Mouse (Mus musculus) heart, embryonic 16.5 days (tissue): ENCODE results near the gene Cacng4. TPM values are rescaled to one million over a fixed set of nuclear protein-coding genes. Genes with fewer than 3 reads are reported as not detected.

ENCODE experiments used
- ATAC-seq: fragments of 200-750 bp; cut with Nextera tagmentation; replicated peaks from 2 replicates; pipeline ENCODE4 v1.8.0; 2017; ENCODE audit warnings: moderate number of reproducible peaks; ENCODE audit not compliant: insufficient read depth, low FRiP score; ENCODE audit errors: extremely low read depth
- H3K27ac ChIP-seq: fragments of 300-500 bp; sonication (generic); 2 replicates; pipeline ENCODE4 v1.5.1; 2014; ENCODE audit warnings: mild to moderate bottlenecking, low read length, control low read depth, moderate library complexity
- H3K27me3 ChIP-seq: fragments of 300-500 bp; sonication (generic); 2 replicates; pipeline ENCODE4 v1.6.1; 2014; ENCODE audit warnings: low read length, mixed read lengths; ENCODE audit not compliant: control insufficient read depth, insufficient read depth
- H3K36me3 ChIP-seq: fragments of 300-500 bp; sonication (generic); 2 replicates; pipeline ENCODE4 v1.6.1; 2014; ENCODE audit not compliant: control insufficient read depth, insufficient read depth
- H3K4me1 ChIP-seq: fragments of 300-500 bp; sonication (generic); 2 replicates; pipeline ENCODE4 v1.6.1; 2014; ENCODE audit warnings: low read length, mixed read lengths; ENCODE audit not compliant: control insufficient read depth, insufficient read depth
- H3K4me2 ChIP-seq: fragments of 300-500 bp; sonication (generic); 2 replicates; pipeline ENCODE4 v1.6.1; 2014; ENCODE audit warnings: low read depth, mild to moderate bottlenecking, control low read depth, low read length
- H3K4me3 ChIP-seq: fragments of 300-500 bp; sonication (generic); 2 replicates; pipeline ENCODE4 v1.5.1; 2014; ENCODE audit warnings: mild to moderate bottlenecking, control low read depth, low read length
- H3K9ac ChIP-seq: fragments of 300-500 bp; sonication (generic); 2 replicates; pipeline ENCODE4 v1.6.1; 2014; ENCODE audit warnings: low read length, control low read depth
- H3K9me3 ChIP-seq: fragments of 300-500 bp; sonication (generic); replicated peaks from 2 replicates; pipeline ENCODE4 v1.6.1; 2016; ENCODE audit warnings: low read length; ENCODE audit not compliant: control insufficient read depth
- WGBS: fragments of 180-500 bp; shearing (Covaris S2); extraction: QIAGEN DNeasy Blood & Tissue Kit; methylation state at CpG from one replicate; pipeline ENCODE4 v1.1.7; 2014; 5-methylcytosine and 5-hydroxymethylcytosine counted together
- polyA plus RNA-seq: library from polyadenylated mRNA; unstranded; fragments of >200 nt; fragmentation: Nextera tagmentation; extraction: Ambion mirVana; gene quantifications from 2 replicates; pipeline ENCODE4 v1.2.1, GENCODE M21; 2015

Cacng4 gene
- polyA plus RNA-seq, 1 experiment from 2014 or later = 0.32 TPM

DNA sequence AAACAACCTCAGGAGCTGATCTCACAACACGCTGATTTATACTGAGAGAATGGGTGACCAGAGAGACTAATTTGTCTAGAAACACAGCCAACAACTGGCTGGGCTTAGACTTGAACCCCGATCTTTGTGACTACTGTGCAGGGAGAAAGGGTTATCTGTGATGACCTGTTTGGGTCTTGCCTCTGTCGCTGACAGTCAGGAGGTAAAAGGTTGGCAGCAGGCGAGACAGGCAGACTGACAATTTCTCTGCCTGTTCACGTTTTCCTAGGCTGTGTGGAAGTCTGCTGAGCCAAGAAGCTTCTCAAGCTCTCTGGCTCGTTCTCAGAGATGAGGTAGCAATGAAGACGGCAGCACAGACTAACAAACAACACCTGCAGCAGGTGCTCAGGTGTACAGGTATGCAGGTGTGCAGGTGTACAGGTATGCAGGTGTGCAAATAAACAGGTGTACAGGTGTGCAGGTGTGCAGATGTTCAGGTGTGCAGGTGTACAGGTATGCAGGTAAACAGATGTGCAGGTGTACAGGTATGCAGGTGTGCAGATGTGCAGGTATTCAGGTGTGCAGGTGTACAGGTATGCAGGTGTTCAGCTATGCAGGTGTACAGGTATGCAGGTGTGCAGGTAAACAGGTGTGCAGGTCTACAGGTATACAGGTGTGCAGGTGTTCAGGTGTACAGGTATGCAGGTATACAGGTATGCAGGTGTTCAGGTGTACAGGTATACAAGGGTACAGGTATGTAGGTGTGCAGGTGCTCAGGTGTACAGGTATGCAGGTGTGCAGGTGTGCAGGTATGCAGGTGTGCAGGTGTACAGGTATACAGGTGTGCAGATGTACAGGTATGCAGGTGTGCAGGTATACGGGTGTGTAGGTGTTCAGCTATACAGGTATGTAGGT, 10.2 kb downstream of the Cacng4 start:
- Histone ChIP-seq H3K27ac (no peak overlapping the region), H3K36me3 (no peaks in the 10 kb centered on the region), H3K4me3 (no peak overlapping the region), H3K4me1 (no peaks in the 10 kb centered on the region), H3K27me3 (no peaks in the 10 kb centered on the region), H3K4me2 (no peak overlapping the region), H3K9ac (no peak overlapping the region), H3K9me3 (no peaks in the 10 kb centered on the region)
- no peak for ATAC-seq
- WGBS = 75% methylated on average over 8 of the region's 8 CpGs

GRCm38 (mm10) chr11:107782591-107782990, 11.8 kb downstream of the Cacng4 start:
- no peaks in the 10 kb centered on the region for H3K4me1 ChIP-seq
- H3K27ac ChIP-seq = no peak overlapping the region
- no peak overlapping the region for H3K4me2 ChIP-seq
- no peak overlapping the region for H3K9ac ChIP-seq
- H3K36me3 ChIP-seq = no peaks in the 10 kb centered on the region
- no peaks in the 10 kb centered on the region for H3K27me3 ChIP-seq
- no peaks in the 10 kb centered on the region for H3K9me3 ChIP-seq
- H3K4me3 ChIP-seq = no peak overlapping the region
- ATAC-seq = no peak; the same call in 1 of the 2 replicates
- WGBS = 32% methylated on average over 5 of the region's 5 CpGs

GRCm38 (mm10) chr11:107778859-107779258, 15.5 kb downstream of the Cacng4 start:
- H3K36me3 ChIP-seq = no peaks in the 10 kb centered on the region

GRCm38 (mm10) chr11:107777487-107777886, 16.9 kb downstream of the Cacng4 start:
- 62% methylated on average over 12 of the region's 12 CpGs for WGBS
- H3K4me2 ChIP-seq = no peak overlapping the region
- H3K27me3 ChIP-seq = no peaks in the 10 kb centered on the region; the same call in 1 of the 2 replicates
- H3K9me3 ChIP-seq = no peaks in the 10 kb centered on the region
- no peak overlapping the region for H3K9ac ChIP-seq
- H3K27ac ChIP-seq = no peak overlapping the region
- no peak for ATAC-seq
- H3K4me1 ChIP-seq = no peaks in the 10 kb centered on the region
- no peaks in the 10 kb centered on the region for H3K36me3 ChIP-seq
- H3K4me3 ChIP-seq = no peak overlapping the region

More at GRCm38 (mm10) chr11:107778859-107779258, 15.5 kb downstream of the Cacng4 start:
- WGBS = 76% methylated on average over 9 of the region's 9 CpGs
- Histone ChIP-seq H3K9me3 (no peaks in the 10 kb centered on the region), H3K9ac (no peak overlapping the region), H3K27ac (no peak overlapping the region), H3K4me1 (no peaks in the 10 kb centered on the region), H3K4me3 (no peak overlapping the region), H3K27me3 (no peaks in the 10 kb centered on the region; the same call in 1 of the 2 replicates), H3K4me2 (no peak overlapping the region)
- no peak for ATAC-seq

GRCm38 (mm10) chr11:107773312-107773711, 21.0 kb downstream of the Cacng4 start:
- H3K27ac ChIP-seq = no peak overlapping the region
- no peaks in the 10 kb centered on the region; the same call in 1 of the 2 replicates for H3K27me3 ChIP-seq
- no peaks in the 10 kb centered on the region for H3K9me3 ChIP-seq
- no peak overlapping the region for H3K4me3 ChIP-seq
- no peak for ATAC-seq
- no peak overlapping the region for H3K9ac ChIP-seq
- no peak overlapping the region for H3K4me2 ChIP-seq
- H3K36me3 ChIP-seq = no peaks in the 10 kb centered on the region
- H3K4me1 ChIP-seq = no peaks in the 10 kb centered on the region
- 50% methylated on average over 8 of the region's 8 CpGs for WGBS

GRCm38 (mm10) chr11:107772002-107772401, 22.4 kb downstream of the Cacng4 start:
- Histone ChIP-seq H3K9me3 (no peaks in the 10 kb centered on the region), H3K9ac (no peak overlapping the region), H3K27me3 (no peaks in the 10 kb centered on the region; the same call in 1 of the 2 replicates), H3K4me3 (no peak overlapping the region), H3K4me2 (no peak overlapping the region), H3K27ac (no peak overlapping the region), H3K4me1 (no peaks in the 10 kb centered on the region), H3K36me3 (no peaks in the 10 kb centered on the region)
- WGBS = 70% methylated on average over 6 of the region's 6 CpGs
- no peak for ATAC-seq

DNA sequence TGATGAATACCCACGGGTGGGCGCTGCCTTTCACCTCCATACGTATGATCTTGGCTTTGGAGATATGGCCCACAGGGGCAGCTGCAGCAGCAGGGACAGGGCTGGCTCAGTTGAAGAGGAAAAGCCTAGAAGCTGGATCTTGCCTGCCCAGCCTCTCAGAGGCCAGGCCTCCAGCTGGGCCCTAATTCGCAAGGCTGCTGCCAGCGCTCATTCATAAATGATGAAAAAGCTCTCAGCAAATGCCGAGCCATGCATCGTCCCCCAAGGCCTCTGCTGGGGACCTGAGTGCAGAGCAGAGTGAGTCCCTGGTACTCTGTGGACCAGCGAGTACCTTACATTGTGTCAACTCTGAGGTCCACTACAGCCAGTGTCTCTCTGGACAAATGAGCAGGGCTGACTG, 26.0 kb downstream of the Cacng4 start:
- Histone ChIP-seq H3K4me1 (no peaks in the 10 kb centered on the region), H3K36me3 (no peaks in the 10 kb centered on the region), H3K4me2 (no peak overlapping the region), H3K27ac (no peak overlapping the region), H3K4me3 (no peak overlapping the region), H3K9ac (no peak overlapping the region), H3K9me3 (no peaks in the 10 kb centered on the region), H3K27me3 (no peaks in the 10 kb centered on the region)
- no peak for ATAC-seq
- WGBS = 74% methylated on average over 8 of the region's 8 CpGs

DNA sequence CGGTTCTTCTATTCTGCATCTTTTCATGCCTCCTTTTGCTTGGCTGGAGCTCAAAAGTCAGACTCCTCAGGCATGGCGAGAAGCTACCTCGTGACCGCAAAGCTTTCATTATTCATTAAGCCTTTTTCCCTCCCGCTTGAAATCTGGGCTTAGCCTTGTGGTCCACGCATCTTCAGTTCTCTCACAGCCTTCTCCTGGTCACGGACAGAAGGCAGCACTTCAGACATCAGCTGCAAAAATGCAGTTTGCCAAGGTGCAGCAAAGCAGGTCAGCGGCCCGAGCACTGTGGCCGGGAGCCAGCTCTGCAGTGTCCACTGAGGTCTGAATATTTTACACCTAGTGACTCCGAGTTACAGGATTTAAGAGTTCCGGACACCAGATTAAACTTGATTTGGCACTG, 27.4 kb downstream of the Cacng4 start:
- 87% methylated on average over 12 of the region's 12 CpGs for WGBS
- Histone ChIP-seq H3K4me1 (peaks cover under 1% of the 10 kb centered on the region; the same call in 1 of the 2 replicates), H3K27ac (no peak overlapping the region), H3K9ac (no peak overlapping the region), H3K9me3 (no peaks in the 10 kb centered on the region), H3K4me2 (no peak overlapping the region), H3K36me3 (no peaks in the 10 kb centered on the region), H3K27me3 (no peaks in the 10 kb centered on the region), H3K4me3 (no peak overlapping the region)
- ATAC-seq = no peak

- no peaks in the 10 kb centered on the region for H3K36me3 ChIP-seq
- H3K9me3 ChIP-seq = no peaks in the 10 kb centered on the region
- no peak; the same call in 1 of the 2 replicates for ATAC-seq
- H3K27ac ChIP-seq = no peak overlapping the region
- no peaks in the 10 kb centered on the region for H3K27me3 ChIP-seq
- no peak overlapping the region for H3K4me2 ChIP-seq
- peaks cover 2% of the 10 kb centered on the region; the same call in 1 of the 2 replicates for H3K4me1 ChIP-seq
- WGBS = 39% methylated on average over 8 of the region's 8 CpGs
- H3K9ac ChIP-seq = no peak overlapping the region
- H3K4me3 ChIP-seq = no peak overlapping the region
Measured at GRCm38 (mm10) chr11:107762688-107763460, 31.5 kb downstream of the Cacng4 start.
